Mouse (Mus musculus) embryonic fibroblast, embryonic 13.5 days (primary cell): ENCODE data around the gene Snapc1.

ENCODE experiments used
- CTCF ChIP-seq: IDR thresholded peaks from 2 replicates; pipeline ENCODE4 v1.5.1; 2011; ENCODE audit warnings: mild to moderate bottlenecking, control low read depth, low read length, moderate library complexity, borderline replicate concordance; ENCODE audit not compliant: insufficient read depth
- POLR2A ChIP-seq: IDR thresholded peaks from 2 replicates; pipeline ENCODE4 v1.6.1; 2011; ENCODE audit warnings: low read depth, mild to moderate bottlenecking, control low read depth, low read length, moderate library complexity

DNA sequence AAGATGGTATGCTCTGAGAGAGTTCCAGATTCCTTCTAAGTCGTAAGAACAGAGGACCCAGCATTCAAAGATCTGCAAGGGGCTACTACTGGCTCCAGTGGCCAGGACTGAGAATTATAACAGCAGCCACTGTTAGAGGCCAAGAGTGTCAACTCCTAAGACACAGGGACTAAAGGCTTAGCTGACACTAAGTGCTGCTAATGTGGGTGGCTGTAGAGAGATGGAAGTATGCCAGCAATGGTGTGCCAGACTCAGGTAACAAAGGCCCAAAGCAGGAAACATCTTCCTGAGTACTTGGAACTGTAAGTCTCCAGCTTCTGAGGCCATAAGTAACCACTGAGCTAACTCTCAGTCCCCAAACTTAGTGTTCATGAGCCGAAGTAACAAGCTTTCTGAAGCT is 5.5 kb upstream of the Snapc1 start:
- TF ChIP-seq CTCF, result no peak
- TF ChIP-seq POLR2A, result no peak
